Mouse (Mus musculus) kidney, adult 2 months (tissue): ENCODE measurements around the gene Amigo1. TPM values are rescaled to one million over a fixed set of nuclear protein-coding genes. Genes with fewer than 3 reads are reported as not detected.

ENCODE experiments used
- DNase-seq: peaks from one replicate; pipeline ENCODE4 v3.0.0; 2021
- H3K27ac ChIP-seq: fragments of 200-500 bp; 2 replicates; pipeline ENCODE4 v1.5.1; 2012; ENCODE audit warnings: low read depth, low read length, control low read depth, inconsistent platforms; ENCODE audit not compliant: insufficient read depth
- H3K27me3 ChIP-seq: fragments of 200-500 bp; replicated peaks from 2 replicates; pipeline ENCODE4 v1.6.1; 2012; ENCODE audit warnings: mild to moderate bottlenecking, moderate library complexity, low read length, inconsistent platforms; ENCODE audit not compliant: control insufficient read depth, insufficient read depth
- H3K36me3 ChIP-seq: fragments of 200-500 bp; 2 replicates; pipeline ENCODE4 v1.6.1; 2012; ENCODE audit warnings: mild to moderate bottlenecking, moderate library complexity, low read length, inconsistent platforms; ENCODE audit not compliant: control insufficient read depth, insufficient read depth
- H3K4me1 ChIP-seq: fragments of 200-500 bp; 2 replicates; pipeline ENCODE4 v1.6.1; 2011; ENCODE audit warnings: low read length; ENCODE audit not compliant: control insufficient read depth, insufficient read depth
- H3K4me3 ChIP-seq: fragments of 200-500 bp; 2 replicates; pipeline ENCODE4 v1.5.1; 2011; ENCODE audit warnings: mild to moderate bottlenecking, low read depth, low read length, control low read depth; ENCODE audit not compliant: insufficient read depth
- CTCF ChIP-seq: fragments of 200-500 bp; conservative IDR thresholded peaks from 2 replicates; pipeline ENCODE4 v1.5.1; 2011; ENCODE audit warnings: low read depth, mild to moderate bottlenecking, control low read depth, low read length, moderate library complexity, mixed read lengths; ENCODE audit not compliant: insufficient read depth, insufficient read length
- POLR2A ChIP-seq: fragments of 200-500 bp; IDR thresholded peaks from one replicate; pipeline ENCODE4 v1.6.1; 2011; ENCODE audit warnings: low read depth, low read length, control low read depth
- WGBS: fragments of 180-500 bp; shearing (Covaris S2); methylation state at CpG from one replicate; pipeline ENCODE4 v1.1.7; 2018; 5-methylcytosine and 5-hydroxymethylcytosine counted together
- polyA plus RNA-seq: library from polyadenylated mRNA; depleted of rRNA; stranded (reverse); fragments of >200 nt; gene quantifications from 2 replicates; pipeline ENCODE4 v1.2.3, GENCODE M21; 2012

The Amigo1 gene
- polyA plus RNA-seq, 1 experiment = 18.4 TPM

GRCm38 (mm10) chr3:108195941-108196590, 9.9 kb downstream of the Amigo1 start:
- DNase-seq = no peak
- Histone ChIP-seq H3K27me3 (no peaks in the 10 kb centered on the region), H3K4me3 (no peak overlapping the region), H3K27ac (no peak overlapping the region), H3K36me3 (no peaks in the 10 kb centered on the region), H3K4me1 (peaks cover 7% of the 10 kb centered on the region; the same call in 1 of the 2 replicates)
- TF ChIP-seq CTCF = no peak
- no peak for TF ChIP-seq POLR2A
- WGBS = 80% methylated on average over 7 of the region's 7 CpGs

GRCm38 (mm10) chr3:108197066-108197497, 10.9 kb downstream of the Amigo1 start:
- peaks cover 7% of the 10 kb centered on the region; the same call in 1 of the 2 replicates for H3K4me1 ChIP-seq

GRCm38 (mm10) chr3:108199231-108199630, 13.1 kb downstream of the Amigo1 start:
- Histone ChIP-seq H3K27me3 (no peaks in the 10 kb centered on the region), H3K4me1 (peaks cover 7% of the 10 kb centered on the region; the same call in 1 of the 2 replicates), H3K27ac (no peak overlapping the region), H3K36me3 (no peaks in the 10 kb centered on the region), H3K4me3 (no peak overlapping the region)
- WGBS = 90% methylated on average over 6 of the region's 6 CpGs
- no peak for DNase-seq
- no peak for TF ChIP-seq CTCF
- TF ChIP-seq POLR2A = no peak

More at GRCm38 (mm10) chr3:108197066-108197497, 10.9 kb downstream of the Amigo1 start:
- no peaks in the 10 kb centered on the region for H3K36me3 ChIP-seq
- no peak overlapping the region for H3K27ac ChIP-seq
- 36% methylated on average over 14 of the region's 14 CpGs for WGBS
- TF ChIP-seq POLR2A = no peak
- no peak for TF ChIP-seq CTCF
- H3K27me3 ChIP-seq = no peaks in the 10 kb centered on the region
- no peak overlapping the region for H3K4me3 ChIP-seq
- DNase-seq = no peak

- DNase-seq = peak; percentile 97
- peak; percentile 55 for TF ChIP-seq POLR2A
- peak; percentile 53 for TF ChIP-seq CTCF
- Histone ChIP-seq H3K36me3 (no peaks in the 10 kb centered on the region), H3K27me3 (no peaks in the 10 kb centered on the region), H3K27ac (peak within 1 kb of the TSS; percentile 71), H3K4me1 (peaks cover 7% of the 10 kb centered on the region; the same call in 1 of the 2 replicates), H3K4me3 (peak within 1 kb of the TSS; percentile 80)
- WGBS = 3% methylated on average over 44 of the region's 44 CpGs
Measured at GRCm38 (mm10) chr3:108200329-108201323, 14.5 kb downstream of the Amigo1 start, which contains the start of gene Cyb561d1. Cyb561d1 (minus strand) TSS chr3:108201212.

- Histone ChIP-seq H3K4me1 (no peaks in the 10 kb centered on the region), H3K4me3 (no peak overlapping the region), H3K27ac (no peak overlapping the region), H3K27me3 (no peaks in the 10 kb centered on the region), H3K36me3 (no peaks in the 10 kb centered on the region)
- no peak for DNase-seq
- no peak for TF ChIP-seq POLR2A
- TF ChIP-seq CTCF = no peak
Measured at GRCm38 (mm10) chr3:108202506-108202905, 16.4 kb downstream of the Amigo1 start.

- H3K27ac ChIP-seq = no peak overlapping the region
- TF ChIP-seq POLR2A = no peak
- no peak for TF ChIP-seq CTCF
- WGBS = 94% methylated on average over 13 of the region's 13 CpGs
- H3K27me3 ChIP-seq = no peaks in the 10 kb centered on the region
- H3K4me3 ChIP-seq = no peak overlapping the region
- no peaks in the 10 kb centered on the region for H3K36me3 ChIP-seq
- no peaks in the 10 kb centered on the region for H3K4me1 ChIP-seq
- DNase-seq = no peak
Measured at GRCm38 (mm10) chr3:108203212-108203611, 17.1 kb downstream of the Amigo1 start.
